Mouse (Mus musculus): Measurements from ENCODE around the gene Ltk.

DNA sequence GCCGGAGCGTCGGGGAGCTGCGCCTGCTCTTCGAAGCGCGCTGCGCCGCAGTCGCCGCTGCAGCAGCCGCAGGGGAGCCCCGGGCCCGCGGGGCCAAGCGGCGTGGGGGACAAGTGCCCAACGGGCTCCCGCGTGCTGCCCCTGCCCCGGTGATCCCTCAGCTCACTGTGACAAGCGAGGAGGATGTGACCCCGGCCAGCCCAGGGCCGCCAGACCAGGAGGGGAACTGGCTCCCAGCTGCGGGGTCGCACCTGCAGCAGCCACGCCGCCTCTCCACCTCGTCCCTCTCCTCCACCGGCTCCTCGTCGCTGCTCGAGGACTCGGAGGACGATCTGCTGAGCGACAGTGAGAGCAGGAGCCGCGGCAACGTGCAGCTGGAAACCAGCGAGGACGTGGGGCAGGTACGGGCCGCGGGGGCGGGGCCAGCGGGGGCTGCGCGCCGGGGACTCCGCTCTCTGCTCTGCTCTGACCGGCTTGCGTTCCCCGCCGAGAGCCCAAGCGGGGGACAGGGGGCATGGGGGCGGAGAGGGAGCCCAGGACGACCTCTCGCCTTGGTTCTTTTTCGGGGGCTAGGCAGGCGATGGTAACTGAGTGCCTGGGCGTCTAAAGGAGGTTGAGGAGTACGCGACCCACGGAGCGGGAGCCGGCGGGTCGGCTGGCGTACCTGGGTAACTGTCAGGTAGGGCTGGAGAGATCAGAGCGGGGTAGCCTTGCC lies 17.6 kb downstream of the Ltk start:
- no peak for TF ChIP-seq CTCF (IDR thresholded peaks at IDR 0.05; ENCODE audit: low read depth)
- TF ChIP-seq EP300 (IDR thresholded peaks at IDR 0.05; ENCODE audit: low read depth) = no peak
